Mouse (Mus musculus) testis, postnatal 14 days (tissue): ENCODE data around the gene 6030452D12Rik.

Experiments used
- DNase-seq: peaks from one replicate; pipeline ENCODE4 v3.0.0; 2021; ENCODE audit warnings: low spot score

Gene 6030452D12Rik

DNA sequence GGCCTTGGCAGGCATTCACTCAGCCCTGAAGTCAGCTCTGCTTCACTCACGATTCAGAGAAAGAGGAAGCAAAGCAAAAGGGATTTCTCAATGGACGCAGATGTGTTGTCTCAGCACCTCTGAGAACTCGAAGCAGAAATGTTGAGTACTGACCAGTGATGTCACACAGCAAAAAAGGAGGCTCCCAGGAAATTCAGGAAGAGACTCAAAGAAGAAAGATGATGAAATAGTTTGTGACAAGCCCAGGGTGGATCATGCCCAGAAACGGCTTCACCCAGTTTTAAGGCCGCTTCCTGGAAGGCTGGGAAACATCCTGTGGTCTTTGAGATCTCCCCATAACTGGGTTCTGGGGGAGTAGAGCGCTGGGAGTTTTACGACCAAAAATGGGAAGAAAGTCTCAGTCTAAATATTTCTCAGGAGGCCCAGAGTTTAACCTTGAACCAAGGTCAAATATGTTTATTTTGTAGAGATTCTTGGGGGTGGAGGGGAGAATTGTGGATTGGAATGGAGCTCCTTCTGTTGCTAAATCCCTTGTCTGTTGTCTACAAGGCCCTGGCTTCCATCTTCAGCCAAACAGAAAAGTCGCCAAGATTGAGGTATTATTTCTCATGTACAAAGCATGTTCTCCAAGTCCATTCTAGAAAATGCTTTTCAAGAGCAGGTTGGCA lies at the start of gene 6030452D12Rik:
6030452D12Rik (plus strand) TSS at position 505 of the 668 bp plus-strand sequence.
- no peak for DNase-seq

GRCm38 (mm10) chr8:106451301-106452085 lies 48.8 kb upstream of the 6030452D12Rik start:
- DNase-seq: no peak

- no peak for DNase-seq
Measured at GRCm38 (mm10) chr8:106452701-106453481, 47.4 kb upstream of the 6030452D12Rik start.

DNA sequence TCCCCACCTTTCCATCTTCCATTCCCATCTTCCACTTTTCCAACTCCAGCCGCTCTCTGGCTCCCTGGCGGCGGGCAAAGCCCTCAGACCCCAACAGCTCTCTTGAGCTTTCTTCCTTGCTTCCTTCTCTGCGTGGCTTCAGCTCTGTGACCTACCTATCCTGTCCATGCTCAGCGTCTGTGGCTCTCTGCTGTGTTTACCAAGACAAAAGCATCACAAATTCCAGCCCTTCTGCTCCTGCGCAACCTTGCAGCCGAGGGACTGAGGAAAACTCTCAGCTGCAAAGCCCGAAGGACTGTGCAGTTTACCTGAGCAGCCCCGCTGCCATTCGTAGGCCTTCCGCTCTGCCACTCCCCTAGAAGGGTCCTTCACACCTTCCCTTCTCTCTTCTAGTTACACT lies 46.3 kb upstream of the 6030452D12Rik start:
- DNase-seq: no peak

DNA sequence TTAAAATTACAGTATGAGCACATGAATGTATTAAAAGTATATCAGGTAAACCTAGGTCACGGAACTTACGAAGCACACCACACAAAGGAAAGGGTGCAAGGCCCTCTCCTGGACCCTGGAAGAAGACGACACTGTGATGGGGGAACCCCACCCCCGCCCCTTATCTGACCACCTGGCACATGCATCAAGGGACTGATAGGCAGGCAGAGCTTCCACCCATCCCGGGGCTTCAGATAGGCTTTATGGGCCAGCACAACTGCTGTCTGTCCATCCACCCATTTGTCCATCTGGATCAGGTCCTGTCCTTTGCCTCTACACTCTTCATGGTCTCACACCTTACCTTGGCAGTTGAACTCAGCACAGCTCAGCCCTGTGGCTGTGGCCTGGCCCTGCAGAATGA lies 38.2 kb upstream of the 6030452D12Rik start:
- DNase-seq: no peak

DNA sequence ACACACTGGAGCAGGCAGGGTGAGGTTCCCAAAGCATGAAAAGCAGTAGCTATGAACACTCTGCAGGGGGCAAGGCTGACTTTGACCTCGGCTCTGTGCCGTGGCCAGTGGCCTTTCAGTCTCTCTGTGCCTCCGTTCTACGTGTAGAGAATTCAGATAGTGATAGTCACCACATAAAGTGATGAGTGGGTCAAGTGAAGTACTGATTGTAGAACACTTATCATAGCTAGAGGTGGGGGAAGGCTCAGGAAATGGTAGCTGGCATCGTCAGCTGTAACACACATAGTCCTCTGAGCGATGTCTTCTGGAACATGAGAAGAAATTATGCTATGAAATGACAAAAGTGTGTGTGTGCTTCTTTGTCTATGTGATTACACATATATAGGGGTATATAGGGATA lies 36.5 kb upstream of the 6030452D12Rik start:
- no peak for DNase-seq

DNA sequence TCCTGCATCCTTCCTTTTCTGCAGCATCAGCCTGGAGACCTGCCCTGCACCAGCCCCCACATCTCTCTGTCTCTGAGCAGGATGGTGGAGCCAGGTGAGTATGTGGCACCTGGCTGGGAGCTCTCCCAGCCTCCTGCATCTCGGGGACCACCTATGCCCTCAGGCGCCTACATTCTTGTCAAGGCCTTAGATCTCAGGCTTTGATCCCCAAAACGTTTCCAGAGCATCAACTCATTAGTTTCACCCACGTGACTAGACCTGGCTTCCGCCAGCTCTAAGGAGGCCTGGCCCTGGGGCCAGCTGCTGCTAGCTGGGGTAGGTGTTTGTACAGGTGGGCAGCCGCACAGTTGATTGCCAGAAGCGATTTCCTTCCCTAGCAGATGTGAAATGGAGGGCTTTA lies 30.8 kb upstream of the 6030452D12Rik start:
- DNase-seq: no peak

DNA sequence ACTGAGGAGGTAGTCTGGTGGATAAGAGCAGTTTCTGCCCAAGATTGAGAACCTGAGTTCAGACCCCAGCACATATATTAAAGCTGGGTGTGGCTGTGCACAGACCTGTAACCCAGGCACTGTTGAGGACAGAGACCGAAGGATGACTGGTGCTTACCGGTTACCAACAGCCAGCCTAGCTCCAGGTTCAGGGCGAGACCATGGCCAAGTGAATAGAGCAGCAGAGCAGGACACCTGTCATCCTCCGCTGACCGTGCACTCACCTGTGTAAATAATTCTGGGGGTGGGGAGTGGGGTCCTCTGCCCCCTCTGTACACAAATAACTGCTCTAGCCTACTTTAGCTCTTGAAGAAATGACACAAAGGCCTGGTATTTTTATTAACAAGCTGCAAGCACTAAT lies 26.3 kb upstream of the 6030452D12Rik start:
- DNase-seq: no peak

- DNase-seq: no peak
Measured at GRCm38 (mm10) chr8:106504241-106504640, 3.9 kb downstream of the 6030452D12Rik start.

GRCm38 (mm10) chr8:106505328-106505965 lies 5.1 kb downstream of the 6030452D12Rik start:
- no peak for DNase-seq

DNA sequence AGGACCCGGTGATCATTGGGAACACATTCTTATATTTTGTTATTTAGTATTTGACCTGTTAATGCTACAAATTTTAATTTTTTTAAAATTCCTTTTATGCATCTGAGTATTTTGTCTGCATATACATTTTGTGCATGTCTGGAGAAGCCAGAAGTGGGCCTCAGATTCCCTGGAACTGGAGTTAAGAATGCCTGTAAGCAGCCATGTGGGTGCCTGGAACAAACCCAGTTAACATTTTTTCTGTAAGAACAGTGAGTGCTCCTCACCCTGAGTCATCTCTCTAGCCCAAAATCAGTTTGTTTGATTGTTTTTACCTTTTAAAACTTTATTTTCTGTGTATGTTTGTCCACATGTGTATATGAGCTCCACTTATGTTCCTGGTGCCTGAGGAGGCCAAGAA lies 5.8 kb downstream of the 6030452D12Rik start:
- DNase-seq: no peak

DNA sequence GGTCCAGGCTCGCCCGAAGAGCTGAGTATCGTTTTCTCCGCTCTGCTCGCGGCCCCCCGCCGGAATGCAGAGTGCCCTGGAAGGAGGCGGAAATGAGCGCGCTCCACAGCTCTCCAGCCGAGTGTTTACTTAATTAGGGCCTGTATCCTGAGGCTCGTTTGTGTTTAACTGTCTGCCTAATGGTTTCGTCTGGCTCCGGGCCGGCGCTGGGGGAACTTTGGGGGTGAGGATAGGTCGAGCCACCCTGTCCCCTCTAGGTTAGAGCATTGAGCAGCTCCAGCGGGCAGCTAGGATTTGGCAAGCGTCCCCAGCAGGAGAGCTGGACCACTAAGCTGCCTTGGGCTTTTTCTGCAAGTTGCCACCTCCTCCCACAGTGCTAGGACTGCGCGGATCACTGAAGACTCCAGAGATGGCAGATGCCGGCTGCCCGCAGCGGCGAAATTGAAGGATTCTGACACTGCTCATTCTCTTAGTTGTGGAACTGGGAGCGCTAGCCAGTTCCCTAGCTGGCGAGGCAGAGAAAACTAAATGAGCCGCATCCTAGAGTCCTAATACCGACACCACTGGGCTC lies 7.5 kb downstream of the 6030452D12Rik start:
- DNase-seq: peak; percentile 21

- DNase-seq: no peak
Measured at GRCm38 (mm10) chr8:106508456-106508855, 8.1 kb downstream of the 6030452D12Rik start.

GRCm38 (mm10) chr8:106509079-106509780 lies 8.9 kb downstream of the 6030452D12Rik start:
- no peak for DNase-seq

DNA sequence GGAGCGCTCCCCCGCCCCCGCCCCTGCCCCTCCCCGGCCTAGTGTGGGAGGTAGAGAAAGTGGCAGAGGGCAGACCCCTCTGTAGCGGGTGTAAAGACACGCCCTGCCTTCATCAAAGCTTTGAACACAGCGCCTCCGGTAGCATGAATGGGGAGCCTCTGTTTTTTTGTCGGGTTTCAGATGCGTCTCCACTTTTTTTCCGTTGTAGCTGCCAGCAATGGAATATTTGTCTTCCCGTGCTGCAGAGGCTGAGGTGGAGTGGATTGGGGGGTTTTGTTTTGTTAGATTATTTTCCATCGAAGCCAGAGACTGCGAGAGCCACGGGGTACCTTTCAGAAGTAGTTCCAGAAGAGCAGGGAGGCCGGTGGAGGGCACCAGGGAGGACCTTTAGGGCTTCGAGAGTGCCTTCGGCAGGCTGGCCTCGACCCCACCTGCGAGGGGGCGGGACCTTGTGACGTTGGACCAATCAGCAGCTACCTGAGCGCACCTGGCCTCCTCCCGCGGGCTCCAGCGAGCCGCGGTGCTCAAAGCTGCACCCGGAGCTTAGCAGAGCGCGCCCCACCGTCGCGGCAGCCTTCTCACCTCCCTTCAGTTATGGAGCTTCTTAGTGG lies 10.1 kb downstream of the 6030452D12Rik start, which contains the start of gene Cdh3:
Cdh3 (plus strand) TSS at position 527 of the 611 bp plus-strand sequence.
- DNase-seq: peak; percentile 81

- DNase-seq: peak; percentile 34
Measured at GRCm38 (mm10) chr8:106511065-106511501, 10.8 kb downstream of the 6030452D12Rik start.

DNA sequence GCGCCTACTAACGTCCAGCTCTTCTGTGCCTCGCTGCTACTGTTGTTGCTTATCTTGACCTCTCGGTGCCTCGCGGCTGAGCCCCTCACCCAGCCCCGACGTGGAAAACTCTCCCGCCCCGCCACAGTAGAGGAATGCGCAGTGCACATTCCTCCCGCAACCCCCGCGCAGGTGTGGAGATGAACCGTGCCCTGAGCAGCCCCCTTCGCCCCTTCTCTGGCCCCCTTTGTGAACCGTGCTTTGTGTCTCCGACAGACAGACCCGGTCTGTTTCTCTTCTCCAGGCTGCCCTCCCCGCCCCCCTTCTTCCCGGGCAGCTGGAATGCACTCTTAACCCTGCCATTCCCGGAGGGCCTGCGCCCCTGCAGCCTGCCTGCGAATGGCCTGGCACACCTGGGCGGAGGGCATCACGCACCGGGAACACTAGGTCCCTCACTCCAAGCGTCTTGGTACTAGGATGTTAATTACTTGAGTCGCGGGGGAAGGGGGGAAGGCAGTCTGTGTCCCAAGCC lies 11.3 kb downstream of the 6030452D12Rik start:
- DNase-seq: peak; percentile 45

DNA sequence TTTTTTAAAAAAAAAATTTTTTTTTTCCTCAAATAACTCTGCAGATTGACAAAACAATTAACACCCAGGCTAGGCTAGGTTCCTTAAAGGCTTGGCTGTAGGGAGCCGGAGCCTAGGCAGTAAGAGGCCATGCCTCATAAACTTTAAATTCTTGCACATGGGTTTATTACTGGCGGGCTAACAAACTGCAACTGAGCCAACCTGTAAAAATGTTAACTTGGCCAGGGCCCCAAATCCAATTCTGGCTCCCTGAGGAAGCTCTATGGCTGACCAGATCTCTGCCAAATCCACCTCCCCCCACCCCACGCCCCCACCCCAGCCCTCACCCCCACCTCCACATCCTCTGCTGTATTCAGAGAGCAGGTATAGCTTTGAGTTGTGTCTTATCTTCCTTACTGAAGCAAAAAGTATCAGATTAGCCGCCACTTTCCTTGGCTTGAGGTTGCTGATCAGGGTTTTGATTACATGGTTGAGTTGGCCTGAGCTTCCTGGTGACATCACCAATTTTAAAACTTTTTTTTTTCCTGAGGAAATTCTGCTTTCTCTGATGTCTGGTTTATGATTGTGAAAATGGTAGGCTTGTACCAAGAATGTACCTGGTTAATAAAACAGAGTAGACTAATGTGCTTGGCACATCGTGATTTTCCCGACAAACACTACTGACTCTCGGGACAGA lies 12.3 kb downstream of the 6030452D12Rik start:
- no peak for DNase-seq

GRCm38 (mm10) chr8:106515946-106516479 lies 15.7 kb downstream of the 6030452D12Rik start:
- DNase-seq: no peak
